Mouse (Mus musculus) left cerebral cortex, adult 6 months (tissue): ENCODE results near the gene Gm27021. TPM values are rescaled to one million over a fixed set of nuclear protein-coding genes. Genes with fewer than 3 reads are reported as not detected.

Source experiments
- long read RNA-seq, 2 experiments: library from polyadenylated mRNA; unstranded; transcript quantifications; one replicate each; pipeline ENCODE4 v2.0.0; 2019 to 2020
- polyA plus RNA-seq: library from polyadenylated mRNA; unstranded; fragments of <200 nt; fragmentation: Nextera tagmentation; gene quantifications from 2 replicates; pipeline ENCODE4 v1.2.3, GENCODE M21; 2021

Gm27021 gene
- polyA plus RNA-seq: 2.2 and 3.8 TPM in 2 replicates
- long read RNA-seq, experiment 1, partial matches to known transcripts: 0 of 21 reads
- long read RNA-seq, experiment 1, other reads (novel, unspliced or antisense): 21 of 21 reads
- long read RNA-seq, experiment 2, partial matches to known transcripts: 0 of 4 reads
- long read RNA-seq, experiment 2, other reads (novel, unspliced or antisense): 0 of 4 reads

GRCm38 (mm10) chr8:120667561-120668373 is at the start of gene Gm27021, which contains the start of gene Cox4i1:
Gm27021 (minus strand) TSS chr8:120668079.
Cox4i1 (plus strand) TSS chr8:120668222.

GRCm38 (mm10) chr8:120668374-120668905 is 561 bp upstream of the Gm27021 start, which contains the start of gene Emc8:
Emc8 (minus strand) TSS chr8:120668573.

GRCm38 (mm10) chr8:120647532-120647931 is 20.3 kb downstream of the Gm27021 start, which contains the start of gene 1190005I06Rik:
1190005I06Rik (minus strand) TSS chr8:120647632.

GRCm38 (mm10) chr8:120588908-120589771 is 78.7 kb downstream of the Gm27021 start, which contains the start of gene Gins2:
Gins2 (minus strand) TSS chr8:120589304.

Other genes with a start within 250 kb of the Gm27021 start
- gene Gins2, start 78.8 kb downstream of the Gm27021 start, polyA plus RNA-seq: 2.6 and 3.0 TPM in 2 replicates
- 10.7 and 16.9 TPM in 2 replicates for gene 1190005I06Rik, start 20.4 kb downstream of the Gm27021 start, polyA plus RNA-seq
- 5,898 and 6,081 TPM in 2 replicates for gene Cox4i1, start 143 bp upstream of the Gm27021 start, polyA plus RNA-seq
- gene Emc8, start 494 bp upstream of the Gm27021 start, polyA plus RNA-seq: 82.4 and 123 TPM in 2 replicates
- gene Irf8, start 68.3 kb upstream of the Gm27021 start, polyA plus RNA-seq: 3.4 and 4.4 TPM in 2 replicates